Mouse (Mus musculus): Measurements from ENCODE around the gene Ces2f. TPM values are rescaled to one million over a fixed set of nuclear protein-coding genes. Genes with fewer than 3 reads are reported as not detected.
"Not testable (repeated sequence)": the region's sequence is repeated elsewhere in the genome, so short reads cannot be mapped to it uniquely, and the experiment has no call there.

Gene Ces2f
- polyA plus RNA-seq (2014; fragmentation: Nextera tagmentation; extraction: Ambion mirVana): not detected in 2 replicates

GRCm38 (mm10) chr8:104947056-104947455, at the start of gene Ces2f:
TSS of gene Ces2f (plus strand) at chr8:104947356.
- no peak within 1 kb of the TSS for H3K27ac ChIP-seq (ENCODE audit: low read depth, low read length)
- H3K36me3 ChIP-seq (ENCODE audit: control insufficient read depth, insufficient read depth, low read length): no peaks in the 10 kb centered on the region
- no peak within 1 kb of the TSS for H3K4me2 ChIP-seq (ENCODE audit: low read depth, low read length)
- no peak within 1 kb of the TSS for H3K9ac ChIP-seq (replicated peaks; ENCODE audit: low read depth, low read length)
- no peak for ATAC-seq (ENCODE audit: low read depth)
- WGBS: 86% methylated on average over 4 of the region's 4 CpGs
- no peaks in the 10 kb centered on the region for H3K4me1 ChIP-seq (ENCODE audit: control insufficient read depth, insufficient read depth, low read length)
- no peaks in the 10 kb centered on the region for H3K9me3 ChIP-seq (ENCODE audit: control insufficient read depth, low read length)
- H3K27me3 ChIP-seq (ENCODE audit: control insufficient read depth, insufficient read depth, low read length): no peaks in the 10 kb centered on the region
- no peak within 1 kb of the TSS for H3K4me3 ChIP-seq (ENCODE audit: low read depth, low read length)

GRCm38 (mm10) chr8:104901746-104902145, 45.4 kb upstream of the Ces2f start:
- Histone ChIP-seq H3K4me3 (ENCODE audit: low read depth, low read length) (no peak overlapping the region), H3K4me2 (ENCODE audit: low read depth, low read length) (no peak overlapping the region), H3K4me1 (ENCODE audit: control insufficient read depth, insufficient read depth, low read length) (no peaks in the 10 kb centered on the region), H3K36me3 (ENCODE audit: control insufficient read depth, insufficient read depth, low read length) (no peaks in the 10 kb centered on the region), H3K9me3 (ENCODE audit: control insufficient read depth, low read length) (no peaks in the 10 kb centered on the region), H3K27me3 (ENCODE audit: control insufficient read depth, insufficient read depth, low read length) (no peaks in the 10 kb centered on the region), H3K27ac (ENCODE audit: low read depth, low read length) (no peak overlapping the region), H3K9ac (replicated peaks; ENCODE audit: low read depth, low read length) (no peak overlapping the region)
- no peak for ATAC-seq (ENCODE audit: low read depth)
- 83% methylated on average over 2 of the region's 2 CpGs for WGBS

- Histone ChIP-seq H3K9me3 (ENCODE audit: control insufficient read depth, low read length) (no peaks in the 10 kb centered on the region), H3K36me3 (ENCODE audit: control insufficient read depth, insufficient read depth, low read length) (no peaks in the 10 kb centered on the region), H3K27me3 (ENCODE audit: control insufficient read depth, insufficient read depth, low read length) (no peaks in the 10 kb centered on the region), H3K4me1 (ENCODE audit: control insufficient read depth, insufficient read depth, low read length) (no peaks in the 10 kb centered on the region), H3K4me3 (ENCODE audit: low read depth, low read length) (no peak overlapping the region), H3K9ac (replicated peaks; ENCODE audit: low read depth, low read length) (no peak overlapping the region), H3K27ac (ENCODE audit: low read depth, low read length) (no peak overlapping the region), H3K4me2 (ENCODE audit: low read depth, low read length) (no peak overlapping the region)
- 57% methylated on average over 1 of the region's 1 CpGs for WGBS
- ATAC-seq (ENCODE audit: low read depth): no peak
Measured at GRCm38 (mm10) chr8:104907111-104907510, 40.0 kb upstream of the Ces2f start.

GRCm38 (mm10) chr8:104909021-104909420, 38.1 kb upstream of the Ces2f start:
- H3K4me1 ChIP-seq (ENCODE audit: control insufficient read depth, insufficient read depth, low read length); ATAC-seq (ENCODE audit: low read depth); H3K4me2 ChIP-seq (ENCODE audit: low read depth, low read length); H3K9me3 ChIP-seq (ENCODE audit: control insufficient read depth, low read length); H3K4me3 ChIP-seq (ENCODE audit: low read depth, low read length); H3K27me3 ChIP-seq (ENCODE audit: control insufficient read depth, insufficient read depth, low read length); H3K9ac ChIP-seq (replicated peaks; ENCODE audit: low read depth, low read length); H3K27ac ChIP-seq (ENCODE audit: low read depth, low read length); H3K36me3 ChIP-seq (ENCODE audit: control insufficient read depth, insufficient read depth, low read length): not testable (repeated sequence)
- WGBS: 73% methylated on average over 1 of the region's 1 CpGs

GRCm38 (mm10) chr8:104909651-104910050, 37.5 kb upstream of the Ces2f start:
- not testable (repeated sequence) for ATAC-seq (ENCODE audit: low read depth); H3K9ac ChIP-seq (replicated peaks; ENCODE audit: low read depth, low read length)
- 93% methylated on average over 10 of the region's 10 CpGs for WGBS

GRCm38 (mm10) chr8:104925972-104926596, 21.1 kb upstream of the Ces2f start, which contains the start of gene Ces2e:
TSS of gene Ces2e (plus strand) at chr8:104926260.
- no peaks in the 10 kb centered on the region for H3K4me1 ChIP-seq (ENCODE audit: control insufficient read depth, insufficient read depth, low read length)
- no peak within 1 kb of the TSS for H3K27ac ChIP-seq (ENCODE audit: low read depth, low read length)
- WGBS: 79% methylated on average over 5 of the region's 5 CpGs
- H3K36me3 ChIP-seq (ENCODE audit: control insufficient read depth, insufficient read depth, low read length): no peaks in the 10 kb centered on the region
- H3K27me3 ChIP-seq (ENCODE audit: control insufficient read depth, insufficient read depth, low read length): no peaks in the 10 kb centered on the region
- no peak within 1 kb of the TSS for H3K9ac ChIP-seq (replicated peaks; ENCODE audit: low read depth, low read length)
- no peak within 1 kb of the TSS for H3K4me3 ChIP-seq (ENCODE audit: low read depth, low read length)
- no peaks in the 10 kb centered on the region for H3K9me3 ChIP-seq (ENCODE audit: control insufficient read depth, low read length)
- no peak for ATAC-seq (ENCODE audit: low read depth)
- no peak within 1 kb of the TSS for H3K4me2 ChIP-seq (ENCODE audit: low read depth, low read length)

More at GRCm38 (mm10) chr8:104909651-104910050, 37.5 kb upstream of the Ces2f start:
- H3K4me2 ChIP-seq (ENCODE audit: low read depth, low read length); H3K4me1 ChIP-seq (ENCODE audit: control insufficient read depth, insufficient read depth, low read length); H3K27ac ChIP-seq (ENCODE audit: low read depth, low read length); H3K36me3 ChIP-seq (ENCODE audit: control insufficient read depth, insufficient read depth, low read length); H3K27me3 ChIP-seq (ENCODE audit: control insufficient read depth, insufficient read depth, low read length); H3K4me3 ChIP-seq (ENCODE audit: low read depth, low read length); H3K9me3 ChIP-seq (ENCODE audit: control insufficient read depth, low read length): not testable (repeated sequence)

- Histone ChIP-seq H3K4me1 (ENCODE audit: control insufficient read depth, insufficient read depth, low read length) (no peaks in the 10 kb centered on the region), H3K27ac (ENCODE audit: low read depth, low read length) (no peak overlapping the region), H3K9me3 (ENCODE audit: control insufficient read depth, low read length) (no peaks in the 10 kb centered on the region), H3K36me3 (ENCODE audit: control insufficient read depth, insufficient read depth, low read length) (no peaks in the 10 kb centered on the region), H3K27me3 (ENCODE audit: control insufficient read depth, insufficient read depth, low read length) (no peaks in the 10 kb centered on the region), H3K4me2 (ENCODE audit: low read depth, low read length) (no peak overlapping the region), H3K9ac (replicated peaks; ENCODE audit: low read depth, low read length) (no peak overlapping the region), H3K4me3 (ENCODE audit: low read depth, low read length) (no peak overlapping the region)
- no peak for ATAC-seq (ENCODE audit: low read depth)
- WGBS: 89% methylated on average over 3 of the region's 3 CpGs
Measured at GRCm38 (mm10) chr8:104927301-104927700, 19.9 kb upstream of the Ces2f start.

GRCm38 (mm10) chr8:104944665-104945064, 2.5 kb upstream of the Ces2f start:
- no peak overlapping the region for H3K4me2 ChIP-seq (ENCODE audit: low read depth, low read length)
- H3K9me3 ChIP-seq (ENCODE audit: control insufficient read depth, low read length): no peaks in the 10 kb centered on the region
- no peak for ATAC-seq (ENCODE audit: low read depth)
- H3K27me3 ChIP-seq (ENCODE audit: control insufficient read depth, insufficient read depth, low read length): no peaks in the 10 kb centered on the region
- no peaks in the 10 kb centered on the region for H3K4me1 ChIP-seq (ENCODE audit: control insufficient read depth, insufficient read depth, low read length)
- H3K36me3 ChIP-seq (ENCODE audit: control insufficient read depth, insufficient read depth, low read length): no peaks in the 10 kb centered on the region
- H3K4me3 ChIP-seq (ENCODE audit: low read depth, low read length): no peak overlapping the region
- H3K9ac ChIP-seq (replicated peaks; ENCODE audit: low read depth, low read length): no peak overlapping the region
- 88% methylated on average over 2 of the region's 2 CpGs for WGBS
- no peak overlapping the region for H3K27ac ChIP-seq (ENCODE audit: low read depth, low read length)

GRCm38 (mm10) chr8:104949031-104949430, 1.9 kb downstream of the Ces2f start:
- H3K36me3 ChIP-seq (ENCODE audit: control insufficient read depth, insufficient read depth, low read length): no peaks in the 10 kb centered on the region
- H3K9ac ChIP-seq (replicated peaks; ENCODE audit: low read depth, low read length): no peak overlapping the region
- H3K4me3 ChIP-seq (ENCODE audit: low read depth, low read length): no peak overlapping the region
- 76% methylated on average over 5 of the region's 5 CpGs for WGBS
- no peak for ATAC-seq (ENCODE audit: low read depth)
- H3K27ac ChIP-seq (ENCODE audit: low read depth, low read length): no peak overlapping the region
- no peak overlapping the region for H3K4me2 ChIP-seq (ENCODE audit: low read depth, low read length)
- no peaks in the 10 kb centered on the region for H3K27me3 ChIP-seq (ENCODE audit: control insufficient read depth, insufficient read depth, low read length)
- H3K9me3 ChIP-seq (ENCODE audit: control insufficient read depth, low read length): no peaks in the 10 kb centered on the region
- H3K4me1 ChIP-seq (ENCODE audit: control insufficient read depth, insufficient read depth, low read length): no peaks in the 10 kb centered on the region
